Mouse (Mus musculus): ENCODE results near the gene Ctdsp2. TPM values are rescaled to one million over a fixed set of nuclear protein-coding genes. Genes with fewer than 3 reads are reported as not detected.

Ctdsp2 gene
- polyA plus RNA-seq, 1 experiment from 2014 or later: 42.8 TPM

DNA sequence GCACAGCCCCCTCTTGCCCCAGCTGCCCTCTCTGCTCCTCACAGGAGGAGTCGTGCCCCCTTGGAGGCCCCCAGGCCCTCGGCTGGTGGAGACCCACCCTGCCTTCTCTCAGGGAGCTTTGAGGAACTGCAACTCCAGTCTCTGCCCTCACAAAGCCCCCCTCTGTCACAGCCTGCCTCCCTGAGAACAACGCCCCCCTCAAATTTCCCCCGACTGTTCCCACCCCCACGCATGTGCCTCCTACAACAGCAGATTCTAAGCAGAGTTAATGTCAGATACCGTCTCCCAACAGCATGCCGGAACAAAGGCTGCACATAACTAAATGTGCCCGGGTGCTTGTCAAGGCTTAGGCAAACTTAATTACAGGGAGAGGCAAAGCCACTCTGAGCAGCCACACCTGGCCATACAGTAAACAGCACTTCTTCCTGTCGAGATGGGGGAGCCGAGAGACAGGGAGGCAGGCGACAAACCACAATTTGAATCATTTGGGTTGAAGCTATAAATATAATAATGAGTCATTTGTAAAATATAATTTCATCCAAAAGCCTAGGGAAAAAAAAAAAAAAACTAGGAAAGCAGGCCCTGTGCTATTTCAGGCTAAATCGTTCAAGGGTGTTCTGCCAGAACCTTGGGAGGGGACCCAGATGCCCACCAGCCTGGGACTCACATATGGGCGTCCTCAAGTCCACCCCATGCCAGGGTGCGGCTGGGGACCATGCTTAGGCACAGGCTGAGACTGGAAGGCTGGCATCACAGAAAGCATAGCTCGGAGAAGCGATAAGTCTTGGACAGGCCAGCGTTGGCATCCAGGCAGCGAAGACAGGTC, 42.7 kb upstream of the Ctdsp2 start:
- no peak for ATAC-seq (ENCODE audit: low FRiP score)
- H3K36me3 ChIP-seq (ENCODE audit: control insufficient read depth, insufficient read depth, low read length): no peaks in the 10 kb centered on the region
- H3K4me3 ChIP-seq (ENCODE audit: low read depth, low read length): no peak overlapping the region
- DNase-seq (ENCODE audit: low spot score, missing footprints): no peak
- H3K27ac ChIP-seq (ENCODE audit: low read depth, low read length): no peak overlapping the region
- no peak overlapping the region for H3K4me2 ChIP-seq
- peaks cover under 1% of the 10 kb centered on the region for H3K4me1 ChIP-seq (ENCODE audit: control insufficient read depth, insufficient read depth, low read length)
- no peak overlapping the region for H3K9ac ChIP-seq (ENCODE audit: low read length)
- 67% methylated on average over 18 of the region's 18 CpGs for WGBS
- H3K9me3 ChIP-seq (ENCODE audit: control insufficient read depth, low read length): peaks cover 3% of the 10 kb centered on the region; the same call in 1 of the 2 replicates
- no peaks in the 10 kb centered on the region for H3K27me3 ChIP-seq (ENCODE audit: control insufficient read depth, insufficient read depth, low read length)

DNA sequence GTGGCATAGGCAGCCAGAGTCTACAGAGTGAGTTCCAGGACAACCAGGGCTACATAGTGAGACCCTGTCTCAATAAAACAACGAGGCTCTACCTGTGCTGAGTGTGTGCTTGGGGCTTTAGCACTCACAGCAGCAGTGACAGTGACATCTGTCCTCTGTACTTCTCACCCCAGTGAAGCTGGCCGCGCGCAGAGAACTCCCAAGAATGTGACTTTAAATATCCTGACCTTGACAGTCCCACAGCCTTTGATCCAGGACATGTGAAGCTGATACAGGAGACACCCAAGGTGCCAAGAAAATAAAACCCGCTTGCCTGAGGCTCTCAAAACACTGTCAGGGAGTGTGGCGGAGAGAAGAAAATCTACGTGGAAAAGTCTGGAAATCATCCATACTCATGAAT, 37.6 kb upstream of the Ctdsp2 start:
- Histone ChIP-seq H3K4me1 (ENCODE audit: control insufficient read depth, insufficient read depth, low read length) (no peaks in the 10 kb centered on the region), H3K9me3 (ENCODE audit: control insufficient read depth, low read length) (peaks cover 3% of the 10 kb centered on the region; the same call in 1 of the 2 replicates), H3K4me3 (ENCODE audit: low read depth, low read length) (no peak overlapping the region), H3K27ac (ENCODE audit: low read depth, low read length) (no peak overlapping the region), H3K27me3 (ENCODE audit: control insufficient read depth, insufficient read depth, low read length) (no peaks in the 10 kb centered on the region), H3K9ac (ENCODE audit: low read length) (no peak overlapping the region), H3K4me2 (no peak overlapping the region), H3K36me3 (ENCODE audit: control insufficient read depth, insufficient read depth, low read length) (no peaks in the 10 kb centered on the region)
- DNase-seq (ENCODE audit: low spot score, missing footprints) (no peak), ATAC-seq (ENCODE audit: low FRiP score) (no peak)
- 78% methylated on average over 7 of the region's 7 CpGs for WGBS

DNA sequence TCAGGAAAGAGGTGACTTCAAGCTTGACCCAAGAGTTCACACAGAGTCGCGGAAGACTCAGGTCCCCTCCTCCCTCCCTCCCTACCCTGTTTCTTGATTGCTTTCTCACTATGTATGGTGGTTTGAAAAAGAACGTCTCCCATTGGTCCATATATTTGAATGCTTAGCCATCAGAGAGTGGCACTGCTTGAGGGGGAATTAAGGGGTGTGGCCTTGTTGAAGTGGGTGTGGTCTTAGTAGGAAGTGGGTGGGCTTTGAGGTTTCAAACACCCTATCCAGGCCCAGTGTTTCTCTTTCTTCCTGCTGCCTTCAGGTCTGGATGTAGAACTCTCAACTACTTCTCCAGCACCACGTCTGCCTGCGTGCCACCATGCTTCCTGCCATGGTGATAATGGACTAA, 33.0 kb upstream of the Ctdsp2 start:
- no peaks in the 10 kb centered on the region for H3K4me1 ChIP-seq (ENCODE audit: control insufficient read depth, insufficient read depth, low read length)
- H3K4me2 ChIP-seq: no peak overlapping the region
- ATAC-seq (ENCODE audit: low FRiP score) (no peak), DNase-seq (ENCODE audit: low spot score, missing footprints) (no peak)
- no peak overlapping the region for H3K4me3 ChIP-seq (ENCODE audit: low read depth, low read length)
- WGBS: 94% methylated on average over 5 of the region's 5 CpGs
- no peak overlapping the region for H3K9ac ChIP-seq (ENCODE audit: low read length)
- no peaks in the 10 kb centered on the region for H3K27me3 ChIP-seq (ENCODE audit: control insufficient read depth, insufficient read depth, low read length)
- H3K27ac ChIP-seq (ENCODE audit: low read depth, low read length): no peak overlapping the region
- H3K9me3 ChIP-seq (ENCODE audit: control insufficient read depth, low read length): no peaks in the 10 kb centered on the region
- no peaks in the 10 kb centered on the region for H3K36me3 ChIP-seq (ENCODE audit: control insufficient read depth, insufficient read depth, low read length)

DNA sequence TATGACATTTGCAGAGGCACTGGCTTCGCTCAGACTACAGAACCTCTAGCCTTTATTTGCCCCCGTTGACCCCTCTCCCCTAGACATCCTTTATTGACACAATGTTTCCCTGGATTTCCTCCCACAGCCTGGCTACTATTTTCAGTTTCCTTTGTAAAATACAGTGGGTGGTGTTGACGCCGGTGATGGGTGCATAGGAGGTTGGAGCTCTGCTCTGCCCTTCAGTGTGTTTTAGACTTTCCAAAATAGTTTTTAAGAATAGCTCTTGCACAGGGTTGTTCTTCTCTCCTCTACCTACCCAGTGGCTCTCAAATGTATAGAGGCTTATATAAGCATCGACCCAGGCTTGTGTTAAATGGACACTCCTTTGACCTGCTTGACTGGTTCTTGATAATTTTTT, 28.7 kb upstream of the Ctdsp2 start:
- WGBS: 72% methylated on average over 5 of the region's 5 CpGs
- Histone ChIP-seq H3K27me3 (ENCODE audit: control insufficient read depth, insufficient read depth, low read length) (no peaks in the 10 kb centered on the region), H3K4me2 (no peak overlapping the region), H3K9ac (ENCODE audit: low read length) (no peak overlapping the region), H3K27ac (ENCODE audit: low read depth, low read length) (no peak overlapping the region), H3K36me3 (ENCODE audit: control insufficient read depth, insufficient read depth, low read length) (no peaks in the 10 kb centered on the region), H3K4me1 (ENCODE audit: control insufficient read depth, insufficient read depth, low read length) (no peaks in the 10 kb centered on the region), H3K4me3 (ENCODE audit: low read depth, low read length) (no peak overlapping the region), H3K9me3 (ENCODE audit: control insufficient read depth, low read length) (no peaks in the 10 kb centered on the region)
- no peak for DNase-seq (ENCODE audit: low spot score, missing footprints)
- ATAC-seq (ENCODE audit: low FRiP score): no peak

DNA sequence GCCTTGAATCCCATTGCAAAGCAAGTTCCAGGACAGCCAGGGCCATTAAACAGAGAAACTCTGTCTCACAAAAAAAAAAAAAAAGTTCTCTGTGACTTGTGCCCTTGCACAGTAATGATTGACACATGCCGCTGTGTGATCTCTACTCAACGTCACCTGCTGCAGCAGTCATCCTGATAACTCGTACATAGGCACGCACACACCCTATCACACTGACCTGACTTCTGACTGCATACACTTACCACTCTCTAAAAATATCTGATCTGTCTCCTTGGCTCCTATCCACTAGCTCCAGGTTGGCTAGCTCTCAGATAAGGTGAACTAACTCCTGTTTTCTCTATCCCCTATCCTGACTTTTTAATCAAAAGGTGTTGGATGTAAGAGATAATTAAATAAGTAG, 27.9 kb upstream of the Ctdsp2 start:
- H3K4me2 ChIP-seq: no peak overlapping the region
- WGBS: 93% methylated on average over 4 of the region's 4 CpGs

DNA sequence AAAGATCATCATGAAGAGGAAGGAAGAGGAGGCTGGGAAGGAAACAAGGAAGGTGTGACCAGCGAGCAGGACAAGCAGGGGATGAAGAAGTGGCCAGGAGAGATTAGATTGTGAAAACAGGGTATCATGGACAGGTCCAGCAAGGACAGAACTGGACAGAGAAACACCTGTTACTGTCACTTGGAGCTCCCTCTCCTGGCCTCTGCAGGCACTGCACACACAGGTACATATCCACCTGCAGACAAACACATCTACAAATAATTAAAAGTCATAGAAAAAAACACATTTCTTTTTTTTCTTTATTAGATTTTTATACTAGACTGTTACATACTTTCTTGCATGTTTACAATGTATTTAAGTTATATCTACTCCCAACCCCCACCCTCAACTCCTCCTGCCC, 26.1 kb upstream of the Ctdsp2 start:
- 87% methylated on average over 1 of the region's 1 CpGs for WGBS
- ATAC-seq (ENCODE audit: low FRiP score) (no peak), DNase-seq (ENCODE audit: low spot score, missing footprints) (no peak)

More for the DNA sequence above, 27.9 kb upstream of the Ctdsp2 start:
- no peaks in the 10 kb centered on the region for H3K4me1 ChIP-seq (ENCODE audit: control insufficient read depth, insufficient read depth, low read length)
- no peak for DNase-seq (ENCODE audit: low spot score, missing footprints)
- no peak overlapping the region for H3K27ac ChIP-seq (ENCODE audit: low read depth, low read length)
- ATAC-seq (ENCODE audit: low FRiP score): no peak
- no peaks in the 10 kb centered on the region for H3K36me3 ChIP-seq (ENCODE audit: control insufficient read depth, insufficient read depth, low read length)
- no peak overlapping the region for H3K4me3 ChIP-seq (ENCODE audit: low read depth, low read length)
- no peaks in the 10 kb centered on the region for H3K9me3 ChIP-seq (ENCODE audit: control insufficient read depth, low read length)
- no peaks in the 10 kb centered on the region for H3K27me3 ChIP-seq (ENCODE audit: control insufficient read depth, insufficient read depth, low read length)
- no peak overlapping the region for H3K9ac ChIP-seq (ENCODE audit: low read length)

DNA sequence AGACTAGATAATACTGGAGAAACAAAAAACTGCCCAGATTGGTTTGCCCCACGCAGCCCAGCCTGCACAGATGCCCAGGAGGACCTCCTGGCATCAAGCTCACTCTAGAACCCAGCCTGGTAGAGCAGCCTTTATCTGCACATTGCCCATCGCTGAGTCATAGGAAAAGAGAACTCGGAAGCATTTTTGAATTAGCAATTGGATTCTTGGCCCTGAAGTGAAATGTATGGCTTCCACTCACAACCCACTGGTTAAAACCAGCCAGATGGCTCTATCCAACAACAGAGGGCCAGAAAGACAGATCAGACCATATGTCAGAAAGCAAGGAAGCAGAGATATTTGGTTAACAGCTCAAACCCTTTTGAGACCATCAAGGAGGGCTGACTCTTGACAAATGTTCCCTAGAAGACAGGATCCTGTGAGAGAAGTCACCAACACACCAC, 25.5 kb upstream of the Ctdsp2 start:
- 91% methylated on average over 3 of the region's 3 CpGs for WGBS
- Histone ChIP-seq H3K27me3 (ENCODE audit: control insufficient read depth, insufficient read depth, low read length) (no peaks in the 10 kb centered on the region; the same call in 1 of the 2 replicates), H3K36me3 (ENCODE audit: control insufficient read depth, insufficient read depth, low read length) (no peaks in the 10 kb centered on the region), H3K4me2 (no peak overlapping the region), H3K4me3 (ENCODE audit: low read depth, low read length) (no peak overlapping the region), H3K27ac (ENCODE audit: low read depth, low read length) (no peak overlapping the region), H3K9me3 (ENCODE audit: control insufficient read depth, low read length) (no peaks in the 10 kb centered on the region), H3K9ac (ENCODE audit: low read length) (no peak overlapping the region), H3K4me1 (ENCODE audit: control insufficient read depth, insufficient read depth, low read length) (peaks cover 16% of the 10 kb centered on the region)
- ATAC-seq (ENCODE audit: low FRiP score) (no peak), DNase-seq (ENCODE audit: low spot score, missing footprints) (peak; percentile 76)

More for the DNA sequence above, 26.1 kb upstream of the Ctdsp2 start:
- Histone ChIP-seq H3K4me1 (ENCODE audit: control insufficient read depth, insufficient read depth, low read length) (peaks cover 11% of the 10 kb centered on the region), H3K9ac (ENCODE audit: low read length) (no peak overlapping the region), H3K27me3 (ENCODE audit: control insufficient read depth, insufficient read depth, low read length) (no peaks in the 10 kb centered on the region; the same call in 1 of the 2 replicates), H3K27ac (ENCODE audit: low read depth, low read length) (no peak overlapping the region), H3K9me3 (ENCODE audit: control insufficient read depth, low read length) (no peaks in the 10 kb centered on the region), H3K4me2 (no peak overlapping the region), H3K36me3 (ENCODE audit: control insufficient read depth, insufficient read depth, low read length) (no peaks in the 10 kb centered on the region), H3K4me3 (ENCODE audit: low read depth, low read length) (no peak overlapping the region)

DNA sequence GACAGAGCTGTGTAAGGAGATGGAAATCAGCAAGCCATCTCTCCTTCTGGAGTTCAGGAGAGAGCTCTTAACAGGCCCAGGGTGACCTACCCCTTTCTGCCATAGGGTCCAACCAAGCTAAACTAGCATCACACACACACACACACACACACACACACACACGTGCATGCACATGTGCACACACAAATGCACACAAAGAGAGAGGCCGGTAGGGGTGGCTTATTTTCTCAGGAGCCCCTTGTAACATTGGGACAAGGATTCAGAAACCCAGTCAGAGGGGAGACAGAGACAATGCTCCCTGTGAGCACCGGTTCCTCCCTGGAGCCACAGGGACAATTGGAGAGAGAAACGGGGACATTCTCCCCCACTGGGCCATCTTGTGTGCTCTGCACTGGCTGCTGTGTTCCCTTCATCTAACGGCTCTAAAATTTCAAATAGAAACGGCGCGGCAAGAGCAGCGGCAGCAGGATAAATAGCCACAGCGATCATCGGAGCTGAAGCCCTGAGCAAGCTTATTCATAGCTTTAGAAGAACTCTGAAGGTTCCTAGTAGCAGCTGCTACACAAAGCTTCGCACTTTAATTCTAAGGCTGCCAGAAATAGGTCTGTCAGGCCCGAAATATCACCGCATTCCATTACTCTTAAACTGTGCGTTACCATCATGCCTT, 21.7 kb upstream of the Ctdsp2 start:
- H3K4me3 ChIP-seq (ENCODE audit: low read depth, low read length): peak overlapping the region; percentile 10; the same call in 1 of the 2 replicates
- H3K27ac ChIP-seq (ENCODE audit: low read depth, low read length): peak overlapping the region; percentile 82
- peaks cover 18% of the 10 kb centered on the region for H3K4me1 ChIP-seq (ENCODE audit: control insufficient read depth, insufficient read depth, low read length)
- H3K9ac ChIP-seq (ENCODE audit: low read length): peak overlapping the region; percentile 56
- peaks cover 4% of the 10 kb centered on the region for H3K27me3 ChIP-seq (ENCODE audit: control insufficient read depth, insufficient read depth, low read length)
- no peaks in the 10 kb centered on the region for H3K36me3 ChIP-seq (ENCODE audit: control insufficient read depth, insufficient read depth, low read length)
- H3K9me3 ChIP-seq (ENCODE audit: control insufficient read depth, low read length): no peaks in the 10 kb centered on the region
- 4% methylated on average over 15 of the region's 15 CpGs for WGBS
- ATAC-seq (ENCODE audit: low FRiP score) (peak; percentile 7; the same call in 1 of the 2 replicates), DNase-seq (ENCODE audit: low spot score, missing footprints) (peak; percentile 93)
- H3K4me2 ChIP-seq: peak overlapping the region; percentile 45

Data from midbrain, embryonic 11.5 days (tissue).